Mouse (Mus musculus) lung, adult 2 months (tissue): ENCODE results near the gene Atp6v1e1. TPM values are rescaled to one million over a fixed set of nuclear protein-coding genes. Genes with fewer than 3 reads are reported as not detected.
"Not testable (repeated sequence)": the region's sequence is repeated elsewhere in the genome, so short reads cannot be mapped to it uniquely, and the experiment has no call there.

Source experiments
- DNase-seq: peaks from one replicate; pipeline ENCODE4 v3.0.0; 2022
- H3K4me1 ChIP-seq: fragments of 200-500 bp; 2 replicates; pipeline ENCODE4 v1.6.1; 2011; ENCODE audit warnings: low read length; ENCODE audit not compliant: control insufficient read depth, insufficient read depth
- H3K4me3 ChIP-seq: fragments of 200-500 bp; replicated peaks from 2 replicates; pipeline ENCODE3; 2011; ENCODE audit warnings: low read depth, mild to moderate bottlenecking, control low read depth, low read length; ENCODE audit errors: extremely low read depth
- CTCF ChIP-seq: fragments of 200-500 bp; IDR thresholded peaks from 2 replicates; pipeline ENCODE4 v1.5.1; 2011; ENCODE audit warnings: mild to moderate bottlenecking, low read length, control low read depth; ENCODE audit not compliant: insufficient read depth
- POLR2A ChIP-seq: fragments of 200-500 bp; IDR thresholded peaks from 2 replicates; pipeline ENCODE4 v1.6.1; 2011; ENCODE audit warnings: low read depth, mild to moderate bottlenecking, control low read depth, low read length, borderline replicate concordance; ENCODE audit errors: extremely low read depth
- WGBS: fragments of 180-500 bp; shearing (Covaris S2); methylation state at CpG from one replicate; pipeline ENCODE4 v1.1.7; 2018; 5-methylcytosine and 5-hydroxymethylcytosine counted together
- polyA plus RNA-seq: library from polyadenylated mRNA; depleted of rRNA; stranded (reverse); fragments of >200 nt; gene quantifications from 2 replicates; pipeline ENCODE4 v1.2.3, GENCODE M21; 2012

The Atp6v1e1 gene
- polyA plus RNA-seq, 1 experiment: 161 TPM

DNA sequence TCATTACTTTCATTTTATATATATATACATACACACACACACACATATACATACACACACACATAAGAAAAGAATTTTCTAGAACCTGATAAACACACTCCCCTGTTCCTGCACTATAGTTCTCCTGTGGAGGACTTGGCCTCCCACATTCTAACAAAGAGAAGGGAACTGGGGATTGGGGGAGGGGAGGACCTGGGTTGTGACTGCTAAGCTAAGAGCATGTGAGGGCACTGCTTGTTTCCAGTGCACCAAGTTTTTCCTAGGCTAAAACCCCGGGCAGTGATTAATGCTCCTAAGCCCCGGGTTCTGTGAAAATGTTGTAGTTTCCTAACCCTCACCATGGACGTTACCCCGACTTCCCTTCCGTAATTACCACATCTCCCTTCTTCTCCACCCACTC lies 2.4 kb downstream of the Atp6v1e1 start:
- WGBS: 80% methylated on average over 5 of the region's 5 CpGs
- Histone ChIP-seq H3K4me1 (peaks cover 5% of the 10 kb centered on the region), H3K4me3 (no peak overlapping the region)
- no peak for TF ChIP-seq POLR2A
- TF ChIP-seq CTCF: no peak
- DNase-seq: no peak

DNA sequence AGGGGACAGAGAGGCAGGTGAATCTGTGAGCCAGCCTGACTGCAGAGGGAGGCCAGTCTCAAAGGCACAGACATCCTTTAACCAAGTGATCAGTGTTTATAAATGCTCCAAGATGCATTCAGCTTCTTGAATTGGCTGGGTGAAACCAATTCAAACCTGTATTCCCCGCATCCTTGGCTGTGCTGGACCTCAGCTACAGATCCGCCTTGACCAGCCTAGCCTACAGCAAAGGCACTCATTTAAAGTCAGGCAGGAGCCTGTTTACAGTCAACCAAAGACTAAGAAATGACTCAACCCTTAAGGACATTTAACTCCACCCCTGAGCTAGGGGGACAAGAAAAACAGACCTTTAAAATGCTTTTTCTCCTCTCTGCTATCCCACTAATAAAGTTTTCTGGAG lies 3.3 kb downstream of the Atp6v1e1 start:
- Histone ChIP-seq H3K4me1 (peaks cover 5% of the 10 kb centered on the region), H3K4me3 (no peak overlapping the region)
- DNase-seq: no peak
- TF ChIP-seq POLR2A (no peak), CTCF (no peak)
- WGBS: 80% methylated on average over 2 of the region's 2 CpGs

DNA sequence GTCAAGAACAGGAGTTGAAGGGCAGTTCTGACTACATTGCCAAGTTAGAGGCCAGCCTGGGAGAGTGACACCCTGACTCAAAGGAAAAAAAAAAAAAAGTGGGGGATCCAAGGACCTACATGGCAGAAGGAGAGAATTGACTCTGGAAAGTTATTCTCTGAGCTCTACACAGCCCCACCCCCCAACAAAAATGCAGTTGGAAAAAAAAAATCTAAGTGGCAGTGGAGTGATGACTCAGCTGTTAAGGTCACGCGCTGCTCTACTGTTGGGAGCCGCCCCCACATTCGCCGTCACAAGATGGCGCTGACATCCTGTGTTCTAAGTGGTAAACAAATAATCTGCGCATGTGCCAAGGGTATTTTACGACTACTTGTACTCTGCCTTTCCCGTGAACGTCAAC lies 10.6 kb downstream of the Atp6v1e1 start:
- not testable (repeated sequence) for H3K4me3 ChIP-seq, DNase-seq, H3K4me1 ChIP-seq
- WGBS: 97% methylated on average over 10 of the region's 10 CpGs

DNA sequence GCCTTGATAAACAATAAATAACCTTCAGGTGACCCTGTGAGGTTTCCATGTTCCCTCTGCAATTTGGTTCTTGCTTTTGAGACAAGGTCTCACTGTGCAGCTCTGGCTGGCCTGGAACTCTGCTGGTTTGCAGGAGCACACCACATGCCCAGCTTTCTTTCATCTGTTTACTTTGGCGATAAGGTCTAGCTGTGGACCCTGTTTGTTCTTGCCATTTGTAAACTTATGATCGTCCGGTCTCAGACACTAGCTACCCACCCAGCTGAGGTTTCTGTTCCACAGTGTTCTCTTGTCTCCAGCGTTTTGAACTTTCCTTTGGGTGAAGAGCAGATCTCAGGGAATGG lies 14.9 kb downstream of the Atp6v1e1 start:
- 80% methylated on average over 4 of the region's 4 CpGs for WGBS
- DNase-seq: no peak
- Histone ChIP-seq H3K4me1 (no peaks in the 10 kb centered on the region), H3K4me3 (no peak overlapping the region)
- TF ChIP-seq POLR2A: no peak
- TF ChIP-seq CTCF: no peak

DNA sequence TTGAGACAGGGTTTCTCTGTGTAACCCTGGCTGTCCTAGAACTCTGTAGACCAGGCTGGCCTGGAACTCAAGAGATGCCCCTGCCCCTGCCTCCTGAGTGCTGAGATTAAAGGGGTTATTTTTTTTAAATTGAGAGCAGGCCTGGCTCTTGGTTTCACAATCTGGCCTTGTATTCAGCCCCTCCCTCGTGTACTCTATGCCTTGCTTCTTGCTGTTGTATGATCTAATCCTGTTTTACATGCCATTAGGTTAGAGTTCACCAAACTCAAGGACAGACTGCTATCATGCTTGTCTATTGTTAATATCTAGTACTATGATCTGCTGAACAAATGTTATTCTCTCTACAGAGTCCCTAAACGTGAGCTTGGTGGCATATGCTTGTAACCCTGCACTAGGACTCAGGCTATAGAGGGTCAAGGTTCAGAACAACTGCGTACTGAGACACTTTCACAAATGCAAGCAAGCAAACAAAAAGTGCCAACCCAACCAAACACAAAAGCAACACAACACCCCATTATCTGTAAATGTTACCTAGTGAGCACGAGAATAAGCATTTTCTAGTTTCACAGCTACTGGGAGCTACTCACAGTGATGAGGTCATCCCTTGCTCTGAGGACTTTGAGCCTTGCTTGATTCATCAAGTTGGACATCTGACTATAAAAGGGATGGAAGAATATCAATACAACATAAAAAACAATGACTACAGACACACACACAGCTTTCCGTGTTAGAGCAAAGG lies 15.4 kb downstream of the Atp6v1e1 start:
- H3K4me3 ChIP-seq: no peak overlapping the region
- TF ChIP-seq POLR2A: no peak
- TF ChIP-seq CTCF: no peak
- no peak for DNase-seq
- whole genome bisulfite sequencing: 78% methylated on average over 5 of the region's 5 CpGs
- H3K4me1 ChIP-seq: no peaks in the 10 kb centered on the region

DNA sequence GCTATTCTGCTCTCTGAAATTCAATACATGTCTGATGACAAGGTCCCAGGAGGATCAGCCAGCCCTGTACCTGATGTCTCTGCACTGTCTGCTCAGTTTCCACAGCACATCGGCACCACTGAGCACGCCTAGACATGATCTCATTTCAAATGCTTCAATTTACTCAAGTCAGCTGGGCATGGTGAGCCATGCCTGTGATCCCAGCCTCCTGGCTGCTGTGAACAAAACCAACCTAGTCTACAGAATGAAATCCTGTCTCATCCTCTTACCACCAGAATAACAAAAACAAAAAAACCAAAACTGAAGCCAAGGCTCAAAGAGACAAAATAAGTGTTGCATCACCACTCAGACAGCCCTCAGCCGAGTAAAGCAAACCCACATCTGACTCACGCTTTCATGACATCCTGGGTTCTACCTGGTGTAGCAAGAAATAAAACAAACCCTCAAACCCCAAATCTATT lies 23.0 kb downstream of the Atp6v1e1 start:
- no peak for DNase-seq
- WGBS: 81% methylated on average over 4 of the region's 4 CpGs
- Histone ChIP-seq H3K4me3 (no peak overlapping the region), H3K4me1 (no peaks in the 10 kb centered on the region)
- TF ChIP-seq POLR2A: no peak
- no peak for TF ChIP-seq CTCF

DNA sequence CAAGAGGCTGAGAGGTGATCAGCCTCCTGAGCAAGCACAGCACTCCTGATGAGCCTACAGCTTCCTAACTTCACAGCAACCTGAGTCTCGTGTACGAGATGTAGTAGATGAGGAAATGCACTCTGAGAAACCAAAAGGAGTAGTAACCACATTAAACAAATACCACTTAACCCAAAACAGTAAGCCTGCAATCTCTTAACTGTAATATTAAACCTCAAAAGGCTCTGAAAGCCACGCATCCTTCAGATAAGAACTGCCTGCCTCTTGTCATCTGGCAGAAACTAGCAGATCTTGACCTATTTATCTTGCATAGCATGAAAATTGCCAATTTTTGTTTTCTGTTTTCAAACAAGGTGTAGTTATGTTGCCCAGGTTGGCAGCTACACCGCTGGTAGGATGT lies 23.7 kb downstream of the Atp6v1e1 start:
- WGBS: 72% methylated on average over 4 of the region's 4 CpGs

DNA sequence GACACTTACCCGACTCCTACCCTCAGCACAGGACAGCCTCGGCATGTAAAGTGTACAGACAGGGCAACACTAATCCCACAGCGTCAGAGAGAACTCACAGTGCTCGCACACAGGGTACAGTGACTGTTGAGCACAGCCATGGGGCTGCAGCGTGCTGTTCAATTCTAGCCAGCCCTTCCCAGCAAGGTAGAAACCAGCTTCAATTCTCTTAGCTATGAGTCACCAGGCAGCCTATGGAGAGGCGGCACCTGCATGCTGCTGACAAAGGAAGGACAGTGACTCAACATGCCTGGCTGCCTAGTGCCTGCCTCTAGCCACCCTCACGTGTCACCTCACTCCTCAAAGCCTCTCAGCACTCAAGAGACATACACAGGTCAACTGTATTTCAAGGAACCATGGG lies 24.6 kb downstream of the Atp6v1e1 start:
- no peak overlapping the region for H3K4me3 ChIP-seq
- DNase-seq: no peak
- no peaks in the 10 kb centered on the region for H3K4me1 ChIP-seq
- TF ChIP-seq POLR2A (no peak), CTCF (no peak)
- 81% methylated on average over 7 of the region's 7 CpGs for WGBS

More for the DNA sequence above, 23.7 kb downstream of the Atp6v1e1 start:
- Histone ChIP-seq H3K4me3 (no peak overlapping the region), H3K4me1 (no peaks in the 10 kb centered on the region)
- TF ChIP-seq POLR2A: no peak
- TF ChIP-seq CTCF: no peak
- DNase-seq: no peak

DNA sequence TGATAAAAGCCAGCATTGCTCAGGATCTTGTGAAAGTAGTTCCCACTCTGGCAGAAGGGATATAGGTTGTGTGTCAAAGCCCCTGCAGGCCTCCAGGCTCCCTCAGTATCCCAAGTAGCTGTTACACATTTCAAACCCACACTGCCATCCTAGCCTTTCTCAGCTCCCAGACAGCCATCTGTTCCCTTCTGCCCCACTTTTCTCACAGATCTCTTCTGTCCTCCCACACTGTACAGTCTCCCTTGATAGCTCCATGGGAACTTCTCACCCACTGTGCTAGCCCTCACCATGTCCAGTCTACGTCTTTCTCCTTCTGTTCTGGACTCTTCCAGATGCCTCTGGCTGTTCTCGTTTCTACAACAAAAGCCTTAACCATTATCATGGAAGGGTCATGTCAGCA lies 26.5 kb downstream of the Atp6v1e1 start:
- 86% methylated on average over 2 of the region's 2 CpGs for WGBS
- no peak overlapping the region for H3K4me3 ChIP-seq
- DNase-seq: no peak
- TF ChIP-seq POLR2A: no peak
- no peak for TF ChIP-seq CTCF
- H3K4me1 ChIP-seq: no peaks in the 10 kb centered on the region

DNA sequence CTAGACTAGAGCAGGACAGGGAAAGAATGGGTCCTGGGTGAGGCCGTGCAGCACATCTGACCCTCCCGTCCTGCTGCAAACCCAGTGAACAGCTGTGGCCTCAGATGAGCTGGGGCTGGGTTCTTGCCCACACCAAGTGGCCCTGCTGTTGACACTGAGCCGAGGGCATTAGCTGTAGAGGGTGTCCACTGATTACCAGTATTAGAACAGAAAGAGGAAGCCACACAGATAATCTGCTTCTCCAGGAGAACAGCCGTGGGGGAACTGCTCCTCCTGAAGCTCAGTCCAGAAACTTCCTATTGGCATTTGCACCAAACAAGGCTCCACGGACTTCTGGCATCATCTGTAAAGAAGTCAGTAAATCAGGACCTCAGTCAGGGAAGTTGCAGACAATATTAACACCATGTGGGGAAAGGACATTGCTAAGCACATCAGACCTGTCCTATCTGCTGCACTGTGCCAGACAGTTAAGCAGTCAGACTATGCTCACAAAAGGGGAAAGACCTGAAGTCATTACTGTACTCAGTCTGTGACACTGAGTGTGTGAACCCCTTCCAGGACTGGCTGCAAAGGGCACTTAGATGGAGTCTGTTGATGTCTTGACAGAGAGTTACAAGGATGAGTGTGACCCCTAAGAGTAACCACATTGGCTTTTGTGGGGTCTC lies 27.0 kb downstream of the Atp6v1e1 start:
- no peak overlapping the region for H3K4me3 ChIP-seq
- DNase-seq: no peak
- 70% methylated on average over 5 of the region's 5 CpGs for WGBS
- TF ChIP-seq POLR2A (no peak), CTCF (no peak)
- H3K4me1 ChIP-seq: no peaks in the 10 kb centered on the region
